Mouse (Mus musculus): Measurements from ENCODE around the gene Gm28042. TPM values are rescaled to one million over a fixed set of nuclear protein-coding genes. Genes with fewer than 3 reads are reported as not detected.

The Gm28042 gene
- polyA plus RNA-seq, 1 experiment from 2014 or later: 2.2 TPM

DNA sequence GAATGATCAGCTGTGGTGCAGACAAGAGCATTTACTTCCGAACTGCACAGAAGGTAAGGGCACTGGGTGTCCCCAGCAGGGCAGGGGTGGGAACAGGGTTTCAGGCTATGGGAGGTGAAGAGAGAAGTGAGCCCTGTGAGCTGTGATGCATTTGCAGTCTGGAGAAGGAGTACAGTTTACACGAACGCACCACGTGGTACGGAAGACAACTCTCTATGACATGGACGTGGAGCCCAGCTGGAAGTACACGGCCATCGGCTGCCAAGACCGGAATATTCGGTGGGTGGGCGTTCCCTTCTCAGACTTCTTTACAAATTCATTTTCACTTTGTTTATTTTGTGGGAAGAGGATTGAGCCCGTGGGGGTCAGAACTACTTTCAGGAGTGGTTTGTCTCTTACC, 9.7 kb upstream of the Gm28042 start:
- no peaks in the 10 kb centered on the region for H3K4me1 ChIP-seq (replicated peaks; ENCODE audit: control insufficient read depth, insufficient read depth, low read length)
- H3K27me3 ChIP-seq (replicated peaks; ENCODE audit: control insufficient read depth, insufficient read depth, low read length): no peaks in the 10 kb centered on the region
- H3K27ac ChIP-seq (ENCODE audit: low read depth): no peak overlapping the region
- H3K9ac ChIP-seq (ENCODE audit: low read length): no peak overlapping the region
- H3K4me3 ChIP-seq (ENCODE audit: low read depth, low read length): no peak overlapping the region
- H3K36me3 ChIP-seq (ENCODE audit: control insufficient read depth, insufficient read depth, low read length): peaks cover 76% of the 10 kb centered on the region
- DNase-seq (ENCODE audit: low spot score) (no peak), ATAC-seq (replicated peaks; ENCODE audit: low FRiP score, low TSS enrichment, low read depth) (no peak)
- H3K9me3 ChIP-seq (ENCODE audit: control insufficient read depth, low read length): no peaks in the 10 kb centered on the region
- H3K4me2 ChIP-seq (ENCODE audit: low read length): no peak overlapping the region
- WGBS: 88% methylated on average over 12 of the region's 12 CpGs

GRCm38 (mm10) chr2:120024337-120024736, 3.0 kb upstream of the Gm28042 start:
- Histone ChIP-seq H3K36me3 (ENCODE audit: control insufficient read depth, insufficient read depth, low read length) (peaks cover 58% of the 10 kb centered on the region), H3K4me3 (ENCODE audit: low read depth, low read length) (no peak overlapping the region), H3K27me3 (replicated peaks; ENCODE audit: control insufficient read depth, insufficient read depth, low read length) (no peaks in the 10 kb centered on the region), H3K9ac (ENCODE audit: low read length) (no peak overlapping the region), H3K4me1 (replicated peaks; ENCODE audit: control insufficient read depth, insufficient read depth, low read length) (peaks cover 12% of the 10 kb centered on the region), H3K27ac (ENCODE audit: low read depth) (no peak overlapping the region), H3K4me2 (ENCODE audit: low read length) (no peak overlapping the region), H3K9me3 (ENCODE audit: control insufficient read depth, low read length) (no peaks in the 10 kb centered on the region)
- 88% methylated on average over 5 of the region's 5 CpGs for WGBS
- no peak for DNase-seq (ENCODE audit: low spot score)
- ATAC-seq (replicated peaks; ENCODE audit: low FRiP score, low TSS enrichment, low read depth): no peak

DNA sequence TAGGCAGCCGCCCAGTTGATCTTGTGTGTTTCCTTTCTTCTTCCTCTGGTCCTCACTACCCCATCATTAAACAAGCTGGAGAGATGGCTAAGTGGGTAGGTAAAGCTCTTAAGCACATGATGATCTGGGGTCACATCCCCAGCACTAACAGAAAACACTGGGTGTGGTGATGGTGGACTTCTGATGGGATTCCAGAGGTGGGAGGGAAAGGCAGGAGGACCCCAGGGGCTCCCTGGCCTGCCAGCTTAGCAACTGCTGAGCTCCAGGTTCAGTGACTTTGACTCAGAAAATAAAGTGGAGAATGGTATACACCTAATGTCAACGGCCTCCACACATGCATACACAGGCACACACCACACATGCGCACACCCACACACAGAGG, 648 bp downstream of the Gm28042 start:
- peak overlapping the region; percentile 73 for H3K4me2 ChIP-seq (ENCODE audit: low read length)
- H3K9me3 ChIP-seq (ENCODE audit: control insufficient read depth, low read length): no peaks in the 10 kb centered on the region
- ATAC-seq (replicated peaks; ENCODE audit: low FRiP score, low TSS enrichment, low read depth): peak; percentile 13; the same call in 1 of the 2 replicates
- H3K36me3 ChIP-seq (ENCODE audit: control insufficient read depth, insufficient read depth, low read length): peaks cover 42% of the 10 kb centered on the region
- no peaks in the 10 kb centered on the region for H3K27me3 ChIP-seq (replicated peaks; ENCODE audit: control insufficient read depth, insufficient read depth, low read length)
- 42% methylated on average over 3 of the region's 3 CpGs for WGBS
- DNase-seq (ENCODE audit: low spot score): peak; percentile 55
- H3K27ac ChIP-seq (ENCODE audit: low read depth): peak overlapping the region; percentile 83
- H3K4me3 ChIP-seq (ENCODE audit: low read depth, low read length): peak overlapping the region; percentile 87
- peaks cover 12% of the 10 kb centered on the region for H3K4me1 ChIP-seq (replicated peaks; ENCODE audit: control insufficient read depth, insufficient read depth, low read length)
- H3K9ac ChIP-seq (ENCODE audit: low read length): peak overlapping the region; percentile 84

DNA sequence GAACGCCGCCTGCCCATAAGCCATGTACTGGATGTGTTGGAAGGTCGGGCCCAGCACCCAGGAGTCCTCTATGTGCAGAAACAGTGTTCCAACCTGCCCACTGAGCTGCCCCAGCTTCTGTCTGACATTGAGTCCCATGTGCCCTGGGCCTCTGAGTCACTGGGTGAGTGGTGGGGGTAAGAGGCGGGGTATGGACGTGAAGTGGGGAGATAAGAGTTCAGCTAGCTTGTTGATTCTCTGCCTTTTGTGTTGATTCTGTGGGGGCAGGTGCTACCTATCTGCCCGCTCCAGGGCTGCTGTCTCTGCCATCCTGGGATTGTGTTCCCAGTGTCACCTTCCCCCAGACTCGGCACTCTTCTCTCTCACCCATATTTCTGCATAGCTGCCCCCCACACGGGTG, 3.1 kb downstream of the Gm28042 start:
- Histone ChIP-seq H3K36me3 (ENCODE audit: control insufficient read depth, insufficient read depth, low read length) (peaks cover 27% of the 10 kb centered on the region), H3K9me3 (ENCODE audit: control insufficient read depth, low read length) (no peaks in the 10 kb centered on the region), H3K4me3 (ENCODE audit: low read depth, low read length) (no peak overlapping the region), H3K4me2 (ENCODE audit: low read length) (no peak overlapping the region), H3K27me3 (replicated peaks; ENCODE audit: control insufficient read depth, insufficient read depth, low read length) (no peaks in the 10 kb centered on the region), H3K4me1 (replicated peaks; ENCODE audit: control insufficient read depth, insufficient read depth, low read length) (peaks cover 12% of the 10 kb centered on the region), H3K27ac (ENCODE audit: low read depth) (no peak overlapping the region), H3K9ac (ENCODE audit: low read length) (no peak overlapping the region)
- 86% methylated on average over 8 of the region's 8 CpGs for WGBS
- ATAC-seq (replicated peaks; ENCODE audit: low FRiP score, low TSS enrichment, low read depth) (no peak), DNase-seq (ENCODE audit: low spot score) (no peak)

DNA sequence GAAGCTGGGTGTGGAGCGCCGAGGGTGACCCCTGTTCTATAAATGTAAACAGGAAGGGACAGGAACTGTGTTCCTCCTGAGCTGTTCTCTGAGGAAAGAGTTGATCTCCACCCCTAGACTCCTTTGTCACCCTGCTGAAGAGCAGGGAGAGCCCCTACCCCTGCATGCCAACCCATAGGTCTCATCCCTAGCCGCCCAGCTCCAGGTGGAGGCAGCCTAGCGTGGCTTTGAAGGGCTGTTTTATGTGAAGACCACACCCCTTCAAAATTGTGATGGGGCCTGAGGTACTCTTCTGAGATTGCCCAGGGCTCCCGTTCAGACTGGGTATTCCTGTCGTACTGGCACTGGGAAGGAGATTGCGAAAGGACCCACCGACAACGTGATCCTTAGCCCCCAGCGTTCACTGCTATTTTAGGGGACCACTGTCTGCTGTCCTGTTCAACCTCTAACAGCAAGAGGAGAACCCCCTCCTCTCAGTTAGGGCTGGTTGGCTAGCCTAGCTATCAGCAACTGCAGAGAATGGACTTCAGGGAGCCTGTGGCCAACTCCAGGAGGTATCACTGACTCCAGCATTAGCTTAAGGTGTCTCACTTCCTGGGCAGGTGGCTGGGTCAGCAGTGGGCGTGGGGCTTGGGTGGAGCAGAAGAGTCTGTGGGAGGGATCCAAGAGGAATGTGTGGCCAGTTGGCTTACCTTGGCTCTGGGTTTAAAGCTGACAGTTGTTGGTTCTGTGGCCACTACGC, 5.6 kb downstream of the Gm28042 start, which contains the start of gene Pla2g4b:
Gene Pla2g4b (plus strand): TSS at position 692 of the 742 bp plus-strand sequence.
- peaks cover 50% of the 10 kb centered on the region for H3K36me3 ChIP-seq (ENCODE audit: control insufficient read depth, insufficient read depth, low read length)
- ATAC-seq (replicated peaks; ENCODE audit: low FRiP score, low TSS enrichment, low read depth): no peak
- WGBS: 82% methylated on average over 12 of the region's 12 CpGs

DNA sequence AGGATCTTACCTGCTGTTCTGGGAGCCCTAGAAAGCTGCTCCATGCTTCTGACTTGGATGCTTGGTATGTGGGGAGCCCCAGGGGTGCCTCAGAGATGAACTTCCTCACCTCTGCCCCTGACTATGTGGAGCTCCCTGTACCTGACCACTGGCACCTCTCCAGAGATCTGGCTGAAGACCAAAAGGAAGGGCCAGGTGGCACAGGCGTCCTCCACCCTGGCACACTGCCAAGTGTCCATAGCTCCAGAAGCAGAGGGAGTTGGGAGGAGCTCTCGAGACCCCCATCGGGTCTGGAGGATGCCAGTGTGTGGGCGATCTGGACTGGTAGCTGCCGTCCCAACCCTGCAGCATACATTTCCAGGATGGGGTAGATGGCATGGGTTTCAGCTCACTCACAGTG, 6.4 kb downstream of the Gm28042 start:
- WGBS: 64% methylated on average over 5 of the region's 5 CpGs

More for the DNA sequence above, 5.6 kb downstream of the Gm28042 start, which contains the start of gene Pla2g4b:
- no peak for DNase-seq (ENCODE audit: low spot score)
- Histone ChIP-seq H3K27me3 (replicated peaks; ENCODE audit: control insufficient read depth, insufficient read depth, low read length) (no peaks in the 10 kb centered on the region), H3K27ac (ENCODE audit: low read depth) (no peak within 1 kb of the TSS), H3K4me1 (replicated peaks; ENCODE audit: control insufficient read depth, insufficient read depth, low read length) (peaks cover 7% of the 10 kb centered on the region), H3K4me2 (ENCODE audit: low read length) (no peak within 1 kb of the TSS), H3K9me3 (ENCODE audit: control insufficient read depth, low read length) (no peaks in the 10 kb centered on the region), H3K9ac (ENCODE audit: low read length) (no peak within 1 kb of the TSS), H3K4me3 (ENCODE audit: low read depth, low read length) (no peak within 1 kb of the TSS)

GRCm38 (mm10) chr2:120037744-120038143, 10.5 kb downstream of the Gm28042 start:
- no peak for ATAC-seq (replicated peaks; ENCODE audit: low FRiP score, low TSS enrichment, low read depth)
- H3K4me3 ChIP-seq (ENCODE audit: low read depth, low read length): no peak overlapping the region
- 89% methylated on average over 9 of the region's 9 CpGs for WGBS
- H3K4me2 ChIP-seq (ENCODE audit: low read length): no peak overlapping the region
- H3K27me3 ChIP-seq (replicated peaks; ENCODE audit: control insufficient read depth, insufficient read depth, low read length): no peaks in the 10 kb centered on the region
- DNase-seq (ENCODE audit: low spot score): no peak
- no peak overlapping the region for H3K27ac ChIP-seq (ENCODE audit: low read depth)
- no peaks in the 10 kb centered on the region for H3K4me1 ChIP-seq (replicated peaks; ENCODE audit: control insufficient read depth, insufficient read depth, low read length)
- H3K9ac ChIP-seq (ENCODE audit: low read length): no peak overlapping the region
- peaks cover 76% of the 10 kb centered on the region for H3K36me3 ChIP-seq (ENCODE audit: control insufficient read depth, insufficient read depth, low read length)
- H3K9me3 ChIP-seq (ENCODE audit: control insufficient read depth, low read length): no peaks in the 10 kb centered on the region

More for the DNA sequence above, 6.4 kb downstream of the Gm28042 start:
- DNase-seq (ENCODE audit: low spot score) (no peak), ATAC-seq (replicated peaks; ENCODE audit: low FRiP score, low TSS enrichment, low read depth) (no peak)
- Histone ChIP-seq H3K4me3 (ENCODE audit: low read depth, low read length) (no peak overlapping the region), H3K4me2 (ENCODE audit: low read length) (no peak overlapping the region), H3K4me1 (replicated peaks; ENCODE audit: control insufficient read depth, insufficient read depth, low read length) (no peaks in the 10 kb centered on the region), H3K9ac (ENCODE audit: low read length) (no peak overlapping the region), H3K36me3 (ENCODE audit: control insufficient read depth, insufficient read depth, low read length) (peaks cover 58% of the 10 kb centered on the region), H3K27me3 (replicated peaks; ENCODE audit: control insufficient read depth, insufficient read depth, low read length) (no peaks in the 10 kb centered on the region), H3K27ac (ENCODE audit: low read depth) (no peak overlapping the region), H3K9me3 (ENCODE audit: control insufficient read depth, low read length) (no peaks in the 10 kb centered on the region)

DNA sequence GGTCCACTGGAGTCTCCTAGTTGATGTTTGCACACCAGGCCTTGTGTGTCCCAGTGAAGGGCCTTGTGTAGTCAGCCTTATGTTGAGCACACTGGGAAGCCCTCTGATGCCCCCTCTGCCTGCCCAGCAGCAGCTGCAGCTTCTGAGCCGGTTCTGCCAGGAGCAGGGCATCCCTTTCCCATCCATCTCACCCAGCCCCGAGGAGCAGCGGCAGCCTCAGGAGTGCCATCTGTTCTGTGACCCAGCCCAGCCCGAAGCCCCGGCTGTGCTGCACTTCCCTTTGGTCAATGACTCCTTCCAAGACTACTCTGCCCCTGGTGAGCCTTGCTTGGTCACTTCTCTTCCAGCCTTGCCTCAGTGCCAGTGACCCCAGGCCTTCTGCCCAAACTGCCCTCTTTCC, 13.7 kb downstream of the Gm28042 start:
- H3K27me3 ChIP-seq (replicated peaks; ENCODE audit: control insufficient read depth, insufficient read depth, low read length): no peaks in the 10 kb centered on the region
- H3K4me3 ChIP-seq (ENCODE audit: low read depth, low read length): no peak overlapping the region
- H3K36me3 ChIP-seq (ENCODE audit: control insufficient read depth, insufficient read depth, low read length): peaks cover 63% of the 10 kb centered on the region
- H3K9ac ChIP-seq (ENCODE audit: low read length): no peak overlapping the region
- no peaks in the 10 kb centered on the region for H3K9me3 ChIP-seq (ENCODE audit: control insufficient read depth, low read length)
- ATAC-seq (replicated peaks; ENCODE audit: low FRiP score, low TSS enrichment, low read depth) (no peak), DNase-seq (ENCODE audit: low spot score) (no peak)
- no peak overlapping the region for H3K27ac ChIP-seq (ENCODE audit: low read depth)
- H3K4me2 ChIP-seq (ENCODE audit: low read length): no peak overlapping the region
- peaks cover 11% of the 10 kb centered on the region for H3K4me1 ChIP-seq (replicated peaks; ENCODE audit: control insufficient read depth, insufficient read depth, low read length)
- 88% methylated on average over 5 of the region's 5 CpGs for WGBS

GRCm38 (mm10) chr2:120044101-120044603, 16.9 kb downstream of the Gm28042 start:
- Histone ChIP-seq H3K9me3 (ENCODE audit: control insufficient read depth, low read length) (no peaks in the 10 kb centered on the region), H3K27me3 (replicated peaks; ENCODE audit: control insufficient read depth, insufficient read depth, low read length) (no peaks in the 10 kb centered on the region), H3K4me3 (ENCODE audit: low read depth, low read length) (no peak overlapping the region), H3K36me3 (ENCODE audit: control insufficient read depth, insufficient read depth, low read length) (peaks cover 32% of the 10 kb centered on the region), H3K4me2 (ENCODE audit: low read length) (no peak overlapping the region), H3K4me1 (replicated peaks; ENCODE audit: control insufficient read depth, insufficient read depth, low read length) (peaks cover 18% of the 10 kb centered on the region), H3K9ac (ENCODE audit: low read length) (no peak overlapping the region), H3K27ac (ENCODE audit: low read depth) (no peak overlapping the region)
- no peak for DNase-seq (ENCODE audit: low spot score)
- 49% methylated on average over 4 of the region's 4 CpGs for WGBS
- ATAC-seq (replicated peaks; ENCODE audit: low FRiP score, low TSS enrichment, low read depth): peak; percentile 61
